Mouse (Mus musculus) liver, embryonic 14 days (tissue): Measurements from ENCODE around the gene Wdr44. TPM values are rescaled to one million over a fixed set of nuclear protein-coding genes. Genes with fewer than 3 reads are reported as not detected.

ENCODE experiments used
- polyA plus RNA-seq: library from polyadenylated mRNA; depleted of rRNA; stranded (reverse); fragments of >200 nt; gene quantifications from 2 replicates; pipeline ENCODE4 v1.2.3, GENCODE M21; 2012; rRNA removed

Wdr44 gene
- polyA plus RNA-seq = 2.0 and 2.6 TPM in 2 replicates

DNA sequence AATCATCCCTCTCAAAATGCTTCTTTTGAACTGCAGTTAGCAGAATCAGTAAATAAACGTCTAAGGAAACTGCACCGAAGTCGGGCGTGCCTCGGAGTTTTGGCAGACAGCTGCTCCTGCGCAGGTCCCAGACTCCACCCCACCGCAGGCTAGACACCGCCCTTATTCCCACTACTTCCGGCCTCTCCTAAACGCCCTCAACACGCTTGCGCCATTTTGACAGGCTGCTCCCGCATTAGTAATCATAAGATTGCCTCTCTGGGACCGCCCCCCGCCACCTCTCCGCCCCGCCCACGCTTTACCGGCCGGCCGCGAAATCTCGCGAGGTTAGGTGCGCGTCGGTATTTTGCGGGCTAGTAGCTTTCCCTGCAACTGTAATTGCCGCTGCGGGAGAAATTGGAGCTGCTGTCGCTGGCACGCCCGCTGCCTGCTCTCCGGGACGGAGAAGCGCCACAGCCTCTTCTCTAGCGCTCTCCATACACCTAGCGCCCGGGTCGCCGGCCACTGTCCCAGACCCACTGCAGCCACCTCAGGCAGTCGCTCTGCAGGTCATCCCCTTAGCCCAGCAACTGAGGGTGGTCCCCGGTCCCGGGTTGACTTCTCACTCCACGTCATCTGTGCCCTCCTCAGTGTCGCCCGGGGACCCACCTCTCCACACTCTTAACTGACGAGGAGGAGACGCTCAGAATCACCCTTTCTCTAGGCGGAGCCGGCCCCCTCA lies at the start of gene Wdr44:
Wdr44 (plus strand) TSS at position 330 of the 721 bp plus-strand sequence.

Other genes with a start within 250 kb of the Wdr44 start
- not detected in 2 replicates for gene Gm4907, start 189.5 kb downstream of the Wdr44 start, polyA plus RNA-seq